Mouse (Mus musculus) heart, postnatal 10 days (tissue): ENCODE results near the gene Fam49a. TPM values are rescaled to one million over a fixed set of nuclear protein-coding genes. Genes with fewer than 3 reads are reported as not detected.
A peak's percentile ranks its signal among the peaks of the same experiment; 100 is the strongest.

Experiments used
- DNase-seq, 2 experiments: peaks; one replicate each; pipeline ENCODE4 v3.0.0; 2021
- intact Hi-C: fragments of 180-260 bp; cut with DNase I; formaldehyde crosslinking; loops from one replicate; pipeline ENCODE4 v1.15.1; 2025
- total RNA-seq, 2 experiments: library from RNA; stranded (reverse); gene quantifications; 2 replicates each; pipeline ENCODE4 v1.2.3; 2021

Gene Fam49a
- total RNA-seq, 2 experiments from 2014 or later: 14.7 to 15.6 TPM

DNA sequence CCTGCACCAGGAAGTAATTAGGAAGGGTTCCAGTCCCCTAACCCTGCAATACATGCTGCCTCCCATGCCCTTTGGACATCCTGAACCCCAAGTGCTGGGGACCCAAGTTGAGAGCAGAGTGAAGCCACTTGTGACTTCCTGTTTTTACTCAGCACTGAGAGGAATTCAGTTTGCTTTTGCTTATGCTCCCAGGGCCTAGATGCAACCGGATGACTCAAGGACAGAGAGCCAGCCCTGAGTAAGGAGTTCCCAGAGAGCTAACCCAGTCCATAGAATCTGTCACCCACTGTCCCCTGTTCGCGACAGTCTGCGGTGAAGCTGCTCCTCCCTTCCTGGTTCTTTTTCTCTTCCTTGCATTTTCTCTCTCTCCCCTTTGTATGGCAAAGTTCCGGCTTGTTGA, 2.2 kb downstream of the Fam49a start:
- intact Hi-C loops: no loop called here

DNA sequence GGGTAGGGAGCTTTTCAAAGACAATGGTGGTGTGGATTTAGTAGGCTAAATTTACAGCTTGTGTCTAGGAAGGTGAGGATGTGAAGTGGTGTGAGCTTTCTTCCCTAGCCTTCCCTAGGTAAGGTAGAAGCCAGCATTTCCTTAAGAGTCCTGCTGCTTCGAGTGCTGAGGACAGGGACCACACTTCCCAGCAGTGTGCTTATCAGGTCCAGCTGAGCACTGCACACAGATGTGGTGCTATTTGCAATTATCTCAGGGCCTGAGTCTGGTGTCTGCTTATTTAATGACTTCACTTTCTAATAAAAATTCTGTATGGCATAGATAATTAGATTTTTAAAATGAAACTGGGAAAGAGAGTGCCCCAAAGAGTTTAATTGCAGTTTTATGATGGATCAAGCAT, 4.6 kb downstream of the Fam49a start:
- DNase-seq: no peak
- intact Hi-C loops: no loop called here

More for the DNA sequence above, 2.2 kb downstream of the Fam49a start:
- DNase-seq: no peak

DNA sequence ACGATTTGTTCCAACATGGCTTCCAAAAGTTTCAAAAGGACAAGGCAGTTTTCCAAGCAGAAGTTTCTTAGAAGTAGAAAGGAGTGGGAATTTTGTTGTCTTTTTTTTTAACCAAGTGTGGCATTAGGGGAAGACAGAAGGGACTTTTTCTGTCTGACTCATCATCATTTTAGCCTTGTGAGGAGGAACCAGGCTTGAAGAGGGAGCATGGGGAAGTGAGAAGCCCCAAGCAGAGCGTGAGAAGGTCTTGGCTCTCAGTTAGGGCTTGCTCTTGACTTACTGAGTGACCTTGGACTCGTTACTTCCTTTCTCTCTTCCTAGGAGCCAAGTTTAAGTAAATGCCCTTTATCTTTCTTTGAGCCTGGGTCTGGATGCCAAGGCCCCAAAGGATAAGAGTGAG, 8.6 kb downstream of the Fam49a start:
- DNase-seq: no peak
- intact Hi-C loops: no loop called here

DNA sequence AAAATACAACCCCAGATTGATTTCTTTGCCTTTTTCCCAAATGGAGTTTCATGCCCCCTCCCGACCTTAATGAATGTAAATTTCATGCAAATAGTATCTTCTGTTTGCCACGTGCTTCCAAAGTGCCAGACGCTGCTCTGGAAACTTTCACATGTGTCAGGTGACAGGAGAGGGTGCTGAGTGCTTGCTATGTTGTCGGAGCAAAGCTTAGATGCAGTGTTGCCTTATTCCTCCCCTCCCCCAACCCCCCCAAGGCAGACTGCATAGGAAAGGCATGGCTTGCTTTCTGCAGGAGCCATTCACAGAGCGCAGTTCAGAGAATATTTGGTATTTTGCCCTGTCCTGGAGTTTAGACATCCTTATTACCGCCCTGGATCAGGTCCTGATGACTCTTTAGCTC, 12.2 kb downstream of the Fam49a start:
- intact Hi-C loops: no loop called here
- DNase-seq: peak; percentile 58 to 66

DNA sequence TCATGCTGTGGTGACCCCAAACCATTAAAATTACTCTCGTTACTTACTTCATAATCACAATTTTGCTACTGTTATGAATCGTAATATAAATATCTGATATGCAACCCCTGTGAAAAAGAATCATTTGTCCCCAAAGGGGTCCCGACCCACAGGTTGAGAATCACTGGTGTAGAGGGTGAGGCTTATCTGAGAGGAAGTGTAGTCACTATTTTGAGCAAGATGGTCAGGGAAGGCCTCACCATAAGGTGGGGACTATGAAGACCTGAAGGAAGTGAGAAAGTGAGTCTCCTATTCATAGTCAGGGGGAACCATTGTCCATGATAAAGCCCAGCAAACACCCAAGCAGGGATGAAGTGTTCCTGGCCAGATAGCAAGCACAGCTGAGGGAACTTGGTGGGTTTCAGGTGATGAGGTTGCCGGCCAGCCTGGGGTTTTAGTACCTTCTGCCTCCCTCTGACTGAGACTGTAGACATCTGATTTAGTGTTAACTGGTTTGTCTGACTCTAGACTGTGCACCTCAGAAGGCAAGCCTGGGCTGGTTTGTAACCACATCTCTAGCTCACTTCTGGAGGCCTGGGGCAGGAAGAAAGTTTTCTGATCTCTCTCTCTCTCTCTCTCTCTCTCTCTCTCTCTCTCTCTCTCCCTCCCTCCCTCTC, 13.3 kb downstream of the Fam49a start:
- intact Hi-C loops: no loop called here
- DNase-seq: no peak

DNA sequence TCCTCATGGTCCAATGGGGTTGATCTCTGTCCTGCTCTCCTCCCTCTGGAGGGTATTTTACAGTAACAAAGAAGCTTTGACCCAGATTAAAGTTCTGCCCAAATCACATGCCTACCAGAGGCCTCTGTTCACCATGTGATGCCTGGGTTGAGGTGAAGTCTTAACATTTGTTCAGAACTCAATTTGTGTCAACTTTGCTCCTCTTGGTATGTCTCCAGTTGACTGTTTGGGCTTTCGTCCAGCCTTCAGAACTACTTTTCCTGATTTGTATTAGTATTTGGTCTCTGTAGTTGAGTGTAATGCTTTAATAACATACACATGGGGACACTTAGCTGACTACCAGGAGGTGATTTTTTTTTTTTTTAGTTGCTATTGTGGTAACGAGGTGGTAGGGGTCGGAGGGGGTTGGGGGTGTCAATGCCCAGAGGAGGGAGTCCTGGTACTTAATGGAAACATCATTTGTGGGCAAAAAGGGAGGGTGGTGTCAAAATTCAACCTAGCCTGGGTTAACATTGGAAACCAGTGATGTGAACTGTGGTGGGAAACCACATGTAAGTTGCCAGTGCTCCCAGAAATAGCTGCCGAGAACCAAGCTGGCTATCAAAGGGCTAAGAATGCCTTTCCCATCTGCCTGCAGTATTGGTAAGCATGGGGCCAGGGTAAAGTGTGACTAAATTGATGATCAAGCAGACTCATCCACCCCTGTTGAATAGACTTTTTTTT, 16.0 kb downstream of the Fam49a start:
- intact Hi-C loops: no loop called here
- DNase-seq: no peak

DNA sequence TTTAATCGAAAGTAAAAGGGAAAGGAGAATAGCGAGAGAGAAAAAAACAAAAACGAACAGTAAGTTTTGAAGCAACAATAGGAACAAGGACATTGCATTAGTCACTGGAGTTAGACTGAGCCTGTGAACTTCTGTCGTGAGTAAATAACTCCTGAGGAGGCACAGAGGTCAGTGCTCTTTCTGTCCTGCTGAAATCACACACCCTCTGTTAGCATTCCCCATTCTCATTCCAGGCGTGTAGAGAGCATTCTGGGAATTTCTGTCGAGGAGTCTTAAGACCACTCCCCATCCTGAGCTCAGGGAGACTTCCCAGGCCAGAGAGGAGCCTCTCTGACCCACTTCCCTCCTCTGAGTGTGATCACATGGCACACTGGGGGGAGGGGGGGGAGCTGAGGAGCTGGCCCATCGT, 16.5 kb downstream of the Fam49a start:
- intact Hi-C loops: no loop called here
- no peak for DNase-seq

DNA sequence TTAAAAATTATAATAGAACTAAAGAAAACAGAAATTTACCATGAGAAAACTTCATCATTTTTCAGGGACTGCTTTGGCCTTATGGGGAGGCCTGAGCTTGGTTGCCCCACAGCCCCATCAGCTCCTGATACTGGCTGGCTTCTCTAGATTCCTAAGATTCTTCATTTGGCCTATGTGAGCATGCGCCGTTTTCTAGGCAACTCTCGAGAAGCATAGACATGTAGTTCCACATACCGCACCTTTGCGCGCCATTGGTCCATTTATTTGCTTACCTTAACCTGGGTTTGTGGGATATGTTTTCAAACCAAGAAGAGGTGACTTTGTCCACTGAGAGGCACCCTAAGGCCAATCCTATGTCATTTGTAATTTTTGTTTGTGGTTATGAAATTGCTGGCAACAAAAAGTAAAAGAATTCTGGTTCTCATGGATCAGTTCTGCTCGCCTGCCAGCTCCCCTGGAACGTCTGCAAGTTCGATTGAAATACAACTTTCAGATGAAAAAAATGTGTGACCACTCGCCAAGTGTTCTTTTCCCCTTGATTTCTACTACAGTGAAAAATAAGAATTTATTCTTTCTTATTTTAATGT, 21.9 kb downstream of the Fam49a start:
- no peak for DNase-seq
- intact Hi-C loops: no loop called here

DNA sequence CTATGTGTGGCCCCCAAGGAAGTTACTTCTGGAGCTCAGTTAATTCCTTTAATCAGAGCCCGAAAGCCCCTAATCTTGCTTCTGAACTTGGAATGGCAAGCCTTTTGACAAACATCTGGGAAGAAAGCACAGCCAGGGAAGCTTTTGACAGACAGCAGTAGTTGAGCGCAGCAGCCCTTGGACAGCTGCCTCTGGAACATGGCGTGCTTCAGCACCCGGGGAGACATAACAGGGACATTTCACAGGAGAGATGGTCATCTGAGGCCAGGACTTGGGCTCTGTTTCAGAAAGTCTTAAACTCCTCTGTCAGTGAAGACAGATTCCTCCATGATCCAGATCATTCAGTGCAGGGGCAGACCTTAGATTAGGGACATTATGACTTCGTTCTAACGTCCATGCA, 22.6 kb downstream of the Fam49a start:
- intact Hi-C loops: no loop called here
- peak; percentile 37 to 48 for DNase-seq

DNA sequence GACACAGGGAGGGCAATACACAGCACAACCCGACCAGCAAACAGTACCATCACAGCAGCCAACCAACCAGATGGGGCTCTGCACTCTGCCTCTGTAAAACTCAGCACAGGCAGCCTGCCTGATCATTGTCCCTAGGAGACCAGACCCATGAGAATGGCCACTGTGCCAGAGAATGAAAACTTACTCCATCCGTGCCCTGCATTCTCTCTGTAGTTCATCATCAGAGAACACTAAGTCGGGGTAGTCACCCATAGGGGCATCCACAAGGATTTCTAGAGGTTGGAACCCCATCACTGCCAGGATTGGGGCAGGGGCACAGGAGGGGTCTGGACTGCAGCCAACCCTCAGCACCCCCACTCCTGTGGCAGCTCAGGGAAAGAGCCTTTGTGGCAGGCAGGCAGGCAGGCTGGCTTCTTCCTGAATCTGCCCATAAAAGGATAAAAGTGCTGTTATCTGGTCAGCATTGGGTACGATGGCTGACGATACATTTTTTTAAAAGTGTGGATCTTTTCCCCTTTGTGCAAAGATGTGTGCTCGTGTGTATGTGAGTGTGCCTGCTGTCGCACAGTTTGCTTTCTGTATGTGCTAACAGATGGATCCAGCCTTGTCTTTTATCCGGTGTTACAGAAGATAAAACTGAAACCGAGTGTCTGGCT, 25.3 kb downstream of the Fam49a start:
- intact Hi-C loops: no loop called here
- DNase-seq: peak in 1 of 2 experiments; percentile 38

DNA sequence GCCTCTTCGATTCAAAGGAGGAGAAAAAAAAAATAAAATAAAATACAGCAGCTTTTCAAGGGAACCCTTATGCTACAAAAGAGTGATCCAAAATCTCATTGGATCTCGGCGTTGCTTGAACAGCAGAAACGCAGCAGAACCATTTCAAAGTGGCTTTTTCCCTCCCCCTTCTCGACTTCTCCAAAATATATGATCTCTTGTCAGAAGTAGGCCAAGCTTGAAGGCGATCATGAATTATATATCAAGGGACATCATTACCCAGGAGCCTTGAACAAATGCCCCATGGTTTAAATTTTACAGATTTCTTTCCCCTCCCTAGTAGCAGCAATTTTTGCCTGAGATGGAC, 25.8 kb downstream of the Fam49a start:
- intact Hi-C loops: no loop called here
- no peak for DNase-seq

DNA sequence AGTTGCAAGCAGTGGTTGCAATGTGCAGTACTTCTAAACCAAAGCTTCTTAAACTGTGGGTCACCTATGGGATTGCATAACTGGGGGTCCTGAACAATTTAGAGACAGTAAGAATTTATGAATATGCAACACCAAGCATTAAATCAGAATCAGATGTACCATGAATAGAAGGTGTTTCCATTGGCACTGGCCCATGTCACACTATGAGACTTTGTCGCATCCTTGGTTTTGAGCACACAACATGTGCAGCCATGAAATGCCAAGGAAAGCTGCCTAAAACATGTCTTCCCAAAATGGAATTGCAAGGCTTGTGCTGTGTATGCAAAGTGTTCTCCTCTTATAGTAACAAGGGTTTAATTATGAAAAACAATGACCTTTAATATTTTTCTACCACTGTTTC, 26.6 kb downstream of the Fam49a start:
- DNase-seq: no peak
- intact Hi-C loops: no loop called here

DNA sequence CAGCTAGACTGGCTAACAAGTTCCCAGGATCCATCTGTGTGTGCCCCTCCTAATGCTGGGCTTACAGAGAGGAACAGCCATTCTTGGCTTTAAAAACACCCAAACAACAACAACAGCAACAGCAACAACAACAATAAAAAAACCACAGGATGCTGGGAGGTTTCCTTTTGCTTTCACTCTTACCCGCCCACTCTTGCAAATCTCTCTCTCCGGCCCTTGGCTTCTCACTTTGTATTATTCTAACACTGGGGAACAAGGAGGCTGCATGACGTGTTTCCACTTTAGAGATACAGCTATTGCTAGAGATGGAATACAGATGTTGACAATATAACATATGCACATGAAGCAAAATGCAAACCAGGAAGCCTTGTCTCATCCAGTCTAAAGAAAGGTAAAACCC, 27.7 kb downstream of the Fam49a start:
- DNase-seq: no peak
- intact Hi-C loops: no loop called here

DNA sequence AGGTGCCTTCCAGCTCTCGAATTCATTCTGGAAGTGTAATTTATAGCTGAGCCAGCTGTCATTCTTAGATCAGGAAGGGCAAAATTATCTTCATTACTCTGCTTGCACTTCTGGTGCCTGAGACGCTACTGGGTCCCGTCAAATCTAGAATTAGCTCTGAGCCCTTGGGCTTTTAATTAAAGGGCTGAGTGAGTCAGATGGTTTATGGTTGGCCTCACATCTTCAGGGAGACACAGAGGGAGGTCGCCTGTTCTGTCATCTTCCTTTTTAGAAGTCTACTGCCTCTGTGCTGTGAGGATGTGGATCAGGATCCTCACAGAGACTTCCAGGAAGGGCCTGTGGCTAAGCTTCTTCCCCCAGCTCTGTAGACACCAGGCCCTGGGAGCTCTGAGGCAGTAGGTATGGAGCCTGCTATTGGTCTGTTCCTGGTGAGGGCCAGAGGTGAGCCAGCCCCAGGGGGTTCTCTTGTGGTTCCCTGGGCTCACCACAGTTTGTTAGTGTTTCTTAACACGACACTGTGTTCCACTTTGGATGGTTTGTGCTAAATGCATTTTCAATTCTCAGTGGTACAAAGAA, 30.2 kb downstream of the Fam49a start:
- no peak for DNase-seq
- intact Hi-C loops: no loop called here

DNA sequence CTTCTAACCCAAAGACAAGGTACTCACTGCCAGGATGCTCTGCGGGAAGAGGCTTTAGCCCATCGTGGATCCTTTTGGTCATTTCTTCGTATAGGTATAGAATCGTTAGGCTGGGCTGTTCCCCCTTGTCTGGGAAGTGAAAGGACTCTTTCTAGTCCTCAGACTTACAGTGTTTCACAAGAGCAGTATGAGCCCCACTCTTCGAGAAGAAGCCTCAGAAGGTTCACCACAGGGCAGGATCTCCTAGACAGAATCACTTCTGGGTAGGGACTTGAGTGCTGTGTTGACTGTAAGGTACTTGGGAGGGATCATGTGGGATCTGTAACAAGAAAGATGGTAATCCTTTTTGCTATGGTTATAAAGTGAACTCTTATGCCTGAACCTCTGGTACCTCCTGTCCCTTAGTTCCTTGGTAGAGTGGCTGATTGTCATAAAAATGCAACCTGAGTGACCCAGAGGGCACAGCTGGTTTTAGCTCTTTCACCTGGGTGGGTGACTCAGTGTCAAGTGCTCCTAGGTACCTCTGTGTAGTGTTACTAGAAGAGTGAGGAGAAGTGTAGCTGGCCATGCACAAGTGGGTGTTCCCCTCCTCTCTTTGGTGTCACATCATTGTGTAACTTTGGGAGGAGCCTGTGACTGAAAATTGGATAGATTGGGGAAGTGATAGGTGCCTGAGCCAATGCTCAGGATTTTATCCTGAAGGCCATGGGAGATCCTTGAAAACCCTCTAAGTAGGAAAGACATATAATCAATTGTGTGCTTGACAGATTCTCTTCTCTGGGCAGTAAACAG, 32.6 kb downstream of the Fam49a start:
- intact Hi-C loops: no loop called here
- DNase-seq: no peak

DNA sequence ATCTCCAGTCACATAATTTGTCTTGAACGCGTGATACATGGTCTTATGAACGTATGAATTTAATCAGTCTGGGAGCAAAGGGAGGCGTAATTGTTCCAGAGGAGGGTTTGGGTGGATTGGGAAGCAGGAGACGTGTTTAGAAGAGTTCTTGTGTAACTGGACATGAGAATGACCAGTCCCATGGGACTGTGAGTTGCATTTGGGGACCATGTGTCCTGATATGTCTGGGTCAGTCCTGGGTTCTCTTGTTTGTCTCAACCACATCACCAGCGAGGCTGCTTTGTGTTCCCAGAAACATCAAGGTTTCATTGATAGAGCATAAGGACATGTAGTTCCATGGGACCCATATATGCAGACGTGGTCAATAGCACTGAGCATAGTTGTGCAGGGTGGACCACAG, 36.5 kb downstream of the Fam49a start:
- intact Hi-C loops: no loop called here
- no peak for DNase-seq

DNA sequence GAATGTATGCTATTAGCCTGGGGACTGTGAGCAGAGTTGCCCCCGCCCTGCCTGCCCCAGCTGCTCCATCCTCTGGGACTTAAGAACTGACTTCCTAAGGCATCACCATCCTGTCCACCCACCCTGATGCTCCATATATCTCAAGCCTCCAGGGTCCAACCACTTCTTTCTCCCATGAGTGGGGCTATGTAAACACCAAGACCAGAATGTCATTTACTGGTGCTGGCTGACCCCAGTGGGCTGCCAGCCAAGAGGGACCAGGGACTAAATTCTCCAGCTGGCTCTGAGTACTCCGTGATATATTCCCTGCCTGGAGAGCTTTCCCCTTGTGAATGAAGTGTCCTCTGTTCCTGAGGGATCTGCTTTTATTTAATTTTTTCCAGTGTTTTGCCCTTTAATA, 37.4 kb downstream of the Fam49a start:
- DNase-seq: no peak
- intact Hi-C loops: no loop called here

DNA sequence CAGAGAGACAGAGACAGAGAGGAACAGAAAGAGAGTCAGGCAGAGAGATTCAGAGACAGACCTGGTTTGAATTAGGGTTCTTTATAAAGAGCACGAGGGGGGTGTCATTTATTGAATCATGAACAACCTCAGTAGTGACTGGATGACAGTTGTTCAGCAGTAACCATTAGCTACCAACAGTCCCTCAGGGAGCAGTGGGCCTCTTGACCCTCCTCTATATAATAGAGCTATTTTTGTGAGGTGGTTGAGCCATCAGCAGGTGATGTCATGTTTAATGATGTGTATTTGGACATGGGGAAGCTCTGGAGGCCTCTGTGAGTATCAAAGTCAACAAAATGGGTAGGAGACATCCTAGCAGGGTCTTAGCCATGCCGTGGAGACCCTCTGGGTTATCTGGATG, 39.2 kb downstream of the Fam49a start:
- intact Hi-C loops: no loop called here
- no peak for DNase-seq

DNA sequence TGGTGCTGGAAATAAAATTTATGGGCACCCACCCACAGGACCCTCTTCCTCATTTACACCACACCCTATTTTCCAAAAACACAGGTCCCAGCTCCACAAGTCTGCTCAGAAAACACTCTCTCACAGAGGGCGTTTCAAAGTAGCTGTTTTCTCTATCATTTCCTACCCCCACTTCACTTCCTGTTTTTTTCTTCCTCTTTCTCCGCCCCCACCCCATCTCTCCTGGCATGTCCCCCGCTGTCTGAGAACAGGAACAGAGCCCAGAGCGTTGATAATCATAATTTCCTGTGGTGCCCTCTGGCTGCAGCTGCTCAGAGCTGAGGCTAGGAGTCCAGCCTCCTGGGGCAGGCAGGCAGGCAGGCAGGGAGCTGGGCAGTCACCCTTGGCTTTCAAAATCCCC, 39.9 kb downstream of the Fam49a start:
- intact Hi-C loops: loop anchor here (2.0 kb wide), 1 partner anchor 39 kb away; the partner anchor contains the start of gene Fam49a
- peak; percentile 64 to 66 for DNase-seq

DNA sequence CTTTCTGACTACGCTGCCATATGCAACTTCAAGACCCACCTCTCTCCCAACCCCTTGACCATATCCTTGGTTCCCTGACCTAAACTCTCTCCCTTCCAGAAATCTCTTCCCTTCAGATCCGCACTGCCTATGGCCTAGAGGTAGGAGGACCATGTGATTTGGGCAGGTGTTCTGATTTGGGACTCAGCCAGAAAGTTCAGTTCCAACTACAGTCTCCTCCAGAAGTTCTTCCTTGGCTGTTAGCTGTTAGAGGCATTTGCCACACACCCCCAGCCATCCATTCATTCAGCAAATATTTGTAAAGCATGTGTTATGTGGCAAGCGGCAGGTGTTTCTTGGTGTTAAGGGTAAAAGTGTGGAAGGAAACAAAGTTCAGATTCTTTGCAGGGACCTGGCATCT, 44.3 kb downstream of the Fam49a start:
- intact Hi-C loops: no loop called here
- no peak for DNase-seq

DNA sequence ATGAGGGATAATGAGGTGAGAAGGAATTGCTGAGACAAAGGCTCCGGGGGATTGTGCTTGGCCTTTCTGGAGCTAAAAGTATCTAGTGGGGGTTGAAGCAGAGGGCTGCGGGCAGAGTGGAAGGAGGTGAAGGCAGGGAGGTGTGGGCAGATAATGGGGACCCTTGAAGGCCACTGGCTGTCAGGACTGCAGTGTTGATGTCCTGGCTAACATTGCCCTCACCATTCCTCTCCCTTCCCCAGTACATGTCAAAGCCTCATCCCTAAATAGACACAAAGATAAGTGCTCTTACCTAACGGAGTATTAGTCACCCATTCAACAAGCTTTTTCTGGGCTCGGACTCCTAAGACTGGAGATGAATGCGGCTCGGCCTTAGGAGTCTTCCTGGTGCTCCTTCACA, 44.9 kb downstream of the Fam49a start:
- DNase-seq: no peak
- intact Hi-C loops: no loop called here
